Mouse (Mus musculus): ENCODE results near the gene Casp14.
"Not testable (repeated sequence)": the region's sequence is repeated elsewhere in the genome, so short reads cannot be mapped to it uniquely, and the experiment has no call there.

Casp14 gene

DNA sequence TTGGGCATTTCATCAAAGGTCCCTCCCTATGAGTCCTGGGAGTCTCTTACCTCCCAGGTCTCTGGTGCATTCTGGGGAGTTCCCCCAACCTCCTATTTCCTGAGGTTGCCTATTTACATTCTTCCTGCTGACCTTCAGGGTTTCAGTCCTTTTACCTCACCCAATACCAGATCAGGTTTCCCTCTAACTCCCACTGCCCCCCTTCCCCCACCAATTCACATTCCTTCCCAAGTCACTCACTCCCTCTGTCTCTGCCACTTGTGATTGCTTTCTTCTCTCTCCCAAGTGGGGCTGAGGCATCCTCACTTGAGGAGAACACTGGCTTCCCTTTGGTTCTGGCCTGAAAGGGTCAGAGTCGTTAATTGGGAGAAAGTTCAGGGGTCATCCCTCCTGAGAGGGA is 48.0 kb downstream of the Casp14 start:
- not testable (repeated sequence) for DNase-seq (ENCODE audit: low spot score in 2 of 2)

DNA sequence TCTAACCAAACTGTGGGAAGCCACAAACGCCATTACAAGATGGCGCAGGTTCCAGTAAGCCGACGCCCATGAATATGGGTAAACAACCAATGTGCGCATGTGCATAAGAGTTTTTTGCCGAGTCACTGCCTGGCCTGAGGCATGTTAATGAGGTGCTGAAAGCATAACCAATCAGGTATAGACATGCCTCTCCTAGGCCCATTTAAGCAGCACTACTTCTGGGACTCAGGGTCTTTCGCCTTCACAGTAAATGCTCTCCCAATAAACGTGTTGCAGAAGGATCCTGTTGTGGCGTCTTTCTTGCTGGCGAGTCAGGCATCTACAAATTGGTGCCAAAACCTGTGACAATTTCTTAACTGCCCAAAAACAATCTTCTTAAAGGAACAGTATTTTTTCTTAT is 51.4 kb downstream of the Casp14 start:
- not testable (repeated sequence) for DNase-seq (ENCODE audit: low spot score in 2 of 2)

DNA sequence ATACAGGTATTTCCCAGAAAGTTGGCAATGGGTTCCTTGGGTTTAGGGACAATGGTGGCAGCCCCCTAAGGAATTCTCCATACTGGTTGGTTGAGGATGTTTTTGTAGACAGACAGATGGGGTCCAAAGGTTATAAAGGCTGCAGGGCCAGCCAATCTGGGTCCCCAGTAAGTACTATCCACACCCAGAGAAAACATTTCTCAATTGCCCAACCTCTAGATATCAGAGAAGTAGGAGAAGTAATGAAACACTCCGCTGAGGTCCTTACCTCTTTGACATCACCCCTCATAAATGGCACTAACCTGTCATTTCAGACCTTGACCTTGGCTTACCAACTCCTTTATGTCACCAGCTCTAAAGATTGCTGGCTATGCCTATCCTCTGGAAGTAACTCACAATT is 53.5 kb downstream of the Casp14 start:
- DNase-seq (ENCODE audit: low spot score in 2 of 2): no peak

Data from frontal cortex, postnatal 14 days (tissue).